Mouse (Mus musculus) layer of hippocampus, adult 11-12 months (tissue): Measurements from ENCODE around the gene A930033H14Rik.

Experiments
- DNase-seq: peaks from one replicate; pipeline ENCODE4 v3.0.0; 2022; ENCODE audit warnings: low spot score

The A930033H14Rik gene

GRCm38 (mm10) chr10:69193721-69194120 is 19.2 kb downstream of the A930033H14Rik start:
- DNase-seq: no peak

- DNase-seq: no peak
These were observed 20.6 kb downstream of the A930033H14Rik start for GRCm38 (mm10) chr10:69192266-69192665.

- no peak for DNase-seq
These were observed 22.3 kb downstream of the A930033H14Rik start for GRCm38 (mm10) chr10:69190434-69191160.

- no peak for DNase-seq
These were observed 25.0 kb downstream of the A930033H14Rik start for GRCm38 (mm10) chr10:69187773-69188443.

GRCm38 (mm10) chr10:69185894-69186893 is 26.7 kb downstream of the A930033H14Rik start:
- DNase-seq: peak; percentile 48

GRCm38 (mm10) chr10:69185431-69185830 is 27.5 kb downstream of the A930033H14Rik start:
- DNase-seq: no peak

- DNase-seq: no peak
These were observed 28.0 kb downstream of the A930033H14Rik start for GRCm38 (mm10) chr10:69184903-69185302.

GRCm38 (mm10) chr10:69180997-69181396 is 31.9 kb downstream of the A930033H14Rik start:
- no peak for DNase-seq

GRCm38 (mm10) chr10:69179341-69179740 is 33.6 kb downstream of the A930033H14Rik start:
- DNase-seq: no peak

GRCm38 (mm10) chr10:69176116-69176515 is 36.8 kb downstream of the A930033H14Rik start:
- DNase-seq: no peak

- DNase-seq: no peak
These were observed 40.5 kb downstream of the A930033H14Rik start for GRCm38 (mm10) chr10:69172412-69172811.

GRCm38 (mm10) chr10:69166514-69166913 is 46.4 kb downstream of the A930033H14Rik start:
- no peak for DNase-seq

- DNase-seq: no peak
These were observed 47.1 kb downstream of the A930033H14Rik start for GRCm38 (mm10) chr10:69165847-69166246.

GRCm38 (mm10) chr10:69165125-69165524 is 47.8 kb downstream of the A930033H14Rik start:
- peak; percentile 42 for DNase-seq

GRCm38 (mm10) chr10:69163216-69163615 is 49.7 kb downstream of the A930033H14Rik start:
- DNase-seq: no peak

GRCm38 (mm10) chr10:69162577-69162976 is 50.3 kb downstream of the A930033H14Rik start:
- DNase-seq: no peak

- DNase-seq: no peak
These were observed 51.4 kb downstream of the A930033H14Rik start for GRCm38 (mm10) chr10:69161503-69161902.

GRCm38 (mm10) chr10:69160877-69161276 is 52.0 kb downstream of the A930033H14Rik start:
- DNase-seq: no peak
